Mouse (Mus musculus): ENCODE measurements around the gene Tmem53.

DNA sequence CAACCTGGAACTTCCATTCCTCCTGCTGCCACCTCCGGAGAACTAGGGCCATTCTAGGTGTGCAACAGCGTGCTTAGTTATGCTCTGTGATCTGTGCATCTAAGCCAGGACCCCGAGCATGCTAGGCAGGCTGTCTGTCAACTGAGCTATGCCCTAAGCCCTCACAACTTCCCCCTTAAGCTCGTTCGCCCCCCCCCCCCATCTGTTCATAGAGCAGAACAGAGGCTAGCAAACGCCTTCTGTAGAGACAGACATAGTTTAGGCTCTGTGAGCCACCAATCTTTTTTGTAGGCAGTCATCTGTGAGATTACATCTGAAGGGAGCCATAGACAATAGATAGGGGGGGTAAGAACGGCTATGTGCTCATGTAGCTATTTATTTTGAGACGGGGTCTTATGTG lies 11.2 kb downstream of the Tmem53 start:
- TF ChIP-seq CTCF (IDR thresholded peaks at IDR 0.05; ENCODE audit: low read depth, low read length) (no peak), POLR2A (IDR thresholded peaks at IDR 0.05; ENCODE audit: extremely low read depth, insufficient read depth, low read length) (no peak)

Measured in liver, adult 2 months (tissue).